Mouse (Mus musculus): ENCODE results near the gene Ccdc125. TPM values are rescaled to one million over a fixed set of nuclear protein-coding genes. Genes with fewer than 3 reads are reported as not detected.

Gene Ccdc125
- polyA plus RNA-seq, 1 experiment from 2014 or later, result 4.6 TPM

- no peaks in the 10 kb centered on the region for H3K4me1 ChIP-seq
- no peak for DNase-seq (ENCODE audit: low spot score)
- no peaks in the 10 kb centered on the region for H3K27me3 ChIP-seq (replicated peaks; ENCODE audit: low read depth, poor library complexity, severe bottlenecking)
- H3K36me3 ChIP-seq (replicated peaks), result no peaks in the 10 kb centered on the region
- H3K4me3 ChIP-seq, result no peak overlapping the region
- H3K27ac ChIP-seq (replicated peaks), result no peak overlapping the region
- WGBS, result 86% methylated on average over 15 of the region's 15 CpGs
- H3K9me3 ChIP-seq, result no peaks in the 10 kb centered on the region
Measured at GRCm38 (mm10) chr13:100675936-100676635, 6.6 kb downstream of the Ccdc125 start.

- 88% methylated on average over 8 of the region's 8 CpGs for WGBS
- no peak for DNase-seq (ENCODE audit: low spot score)
- no peaks in the 10 kb centered on the region for H3K4me1 ChIP-seq
- no peaks in the 10 kb centered on the region for H3K27me3 ChIP-seq (replicated peaks; ENCODE audit: low read depth, poor library complexity, severe bottlenecking)
- H3K36me3 ChIP-seq (replicated peaks), result no peaks in the 10 kb centered on the region
- H3K27ac ChIP-seq (replicated peaks), result no peak overlapping the region
- no peaks in the 10 kb centered on the region for H3K9me3 ChIP-seq
- no peak overlapping the region for H3K4me3 ChIP-seq
Measured at GRCm38 (mm10) chr13:100681615-100682014, 12.1 kb downstream of the Ccdc125 start.

- Histone ChIP-seq H3K4me1 (no peaks in the 10 kb centered on the region), H3K27ac (replicated peaks) (no peak overlapping the region), H3K4me3 (no peak overlapping the region), H3K36me3 (replicated peaks) (no peaks in the 10 kb centered on the region), H3K9me3 (no peaks in the 10 kb centered on the region), H3K27me3 (replicated peaks; ENCODE audit: low read depth, poor library complexity, severe bottlenecking) (no peaks in the 10 kb centered on the region)
- DNase-seq (ENCODE audit: low spot score), result no peak
- 86% methylated on average over 2 of the region's 2 CpGs for WGBS
Measured at GRCm38 (mm10) chr13:100682837-100683236, 13.3 kb downstream of the Ccdc125 start.

GRCm38 (mm10) chr13:100684355-100684754 lies 14.8 kb downstream of the Ccdc125 start:
- no peak overlapping the region for H3K4me3 ChIP-seq

GRCm38 (mm10) chr13:100687513-100687912 lies 18.0 kb downstream of the Ccdc125 start:
- no peak for DNase-seq (ENCODE audit: low spot score)
- H3K27ac ChIP-seq (replicated peaks), result no peak overlapping the region
- H3K27me3 ChIP-seq (replicated peaks; ENCODE audit: low read depth, poor library complexity, severe bottlenecking), result no peaks in the 10 kb centered on the region
- H3K4me1 ChIP-seq, result no peaks in the 10 kb centered on the region
- WGBS, result 73% methylated on average over 7 of the region's 7 CpGs
- H3K4me3 ChIP-seq, result no peak overlapping the region
- H3K36me3 ChIP-seq (replicated peaks), result 0 out of 2 replicates have a peak, but pooled peaks cover 3% of the 10 kb centered on the region
- no peaks in the 10 kb centered on the region for H3K9me3 ChIP-seq

More at GRCm38 (mm10) chr13:100684355-100684754, 14.8 kb downstream of the Ccdc125 start:
- Histone ChIP-seq H3K4me1 (no peaks in the 10 kb centered on the region), H3K27me3 (replicated peaks; ENCODE audit: low read depth, poor library complexity, severe bottlenecking) (no peaks in the 10 kb centered on the region), H3K9me3 (no peaks in the 10 kb centered on the region), H3K27ac (replicated peaks) (no peak overlapping the region), H3K36me3 (replicated peaks) (no peaks in the 10 kb centered on the region)
- WGBS, result 72% methylated on average over 2 of the region's 2 CpGs
- DNase-seq (ENCODE audit: low spot score), result no peak

- Histone ChIP-seq H3K4me1 (no peaks in the 10 kb centered on the region), H3K27me3 (replicated peaks; ENCODE audit: low read depth, poor library complexity, severe bottlenecking) (no peaks in the 10 kb centered on the region), H3K9me3 (no peaks in the 10 kb centered on the region), H3K4me3 (no peak overlapping the region), H3K36me3 (replicated peaks) (peaks cover 82% of the 10 kb centered on the region), H3K27ac (replicated peaks) (no peak overlapping the region)
- DNase-seq (ENCODE audit: low spot score), result no peak
- WGBS, result 92% methylated on average over 3 of the region's 3 CpGs
Measured at GRCm38 (mm10) chr13:100697541-100697940, 28.0 kb downstream of the Ccdc125 start.

- 96% methylated on average over 10 of the region's 10 CpGs for WGBS
- Histone ChIP-seq H3K4me3 (no peak overlapping the region), H3K27me3 (replicated peaks; ENCODE audit: low read depth, poor library complexity, severe bottlenecking) (no peaks in the 10 kb centered on the region), H3K36me3 (replicated peaks) (peaks cover 95% of the 10 kb centered on the region), H3K4me1 (no peaks in the 10 kb centered on the region), H3K27ac (replicated peaks) (no peak overlapping the region), H3K9me3 (no peaks in the 10 kb centered on the region)
- DNase-seq (ENCODE audit: low spot score), result no peak
Measured at GRCm38 (mm10) chr13:100698866-100699265, 29.3 kb downstream of the Ccdc125 start.

GRCm38 (mm10) chr13:100703468-100703867 lies 34.0 kb downstream of the Ccdc125 start:
- no peak overlapping the region for H3K27ac ChIP-seq (replicated peaks)
- H3K9me3 ChIP-seq, result no peaks in the 10 kb centered on the region
- H3K4me3 ChIP-seq, result no peak overlapping the region
- WGBS, result 95% methylated on average over 2 of the region's 2 CpGs
- H3K4me1 ChIP-seq, result no peaks in the 10 kb centered on the region
- peaks cover 99% of the 10 kb centered on the region for H3K36me3 ChIP-seq (replicated peaks)
- no peak for DNase-seq (ENCODE audit: low spot score)
- no peaks in the 10 kb centered on the region for H3K27me3 ChIP-seq (replicated peaks; ENCODE audit: low read depth, poor library complexity, severe bottlenecking)

GRCm38 (mm10) chr13:100706206-100706605 lies 36.7 kb downstream of the Ccdc125 start:
- Histone ChIP-seq H3K9me3 (no peaks in the 10 kb centered on the region), H3K4me1 (no peaks in the 10 kb centered on the region), H3K36me3 (replicated peaks) (peaks cover 99% of the 10 kb centered on the region), H3K27ac (replicated peaks) (no peak overlapping the region), H3K4me3 (no peak overlapping the region), H3K27me3 (replicated peaks; ENCODE audit: low read depth, poor library complexity, severe bottlenecking) (no peaks in the 10 kb centered on the region)
- no peak for DNase-seq (ENCODE audit: low spot score)
- WGBS, result 97% methylated on average over 7 of the region's 7 CpGs

GRCm38 (mm10) chr13:100715467-100715866 lies 46.0 kb downstream of the Ccdc125 start:
- Histone ChIP-seq H3K27me3 (replicated peaks; ENCODE audit: low read depth, poor library complexity, severe bottlenecking) (no peaks in the 10 kb centered on the region), H3K4me1 (no peaks in the 10 kb centered on the region), H3K4me3 (no peak overlapping the region), H3K27ac (replicated peaks) (no peak overlapping the region), H3K9me3 (no peaks in the 10 kb centered on the region), H3K36me3 (replicated peaks) (peaks cover 99% of the 10 kb centered on the region)
- DNase-seq (ENCODE audit: low spot score), result no peak
- WGBS, result 92% methylated on average over 6 of the region's 6 CpGs

- H3K4me1 ChIP-seq, result no peaks in the 10 kb centered on the region
- DNase-seq (ENCODE audit: low spot score), result no peak
- H3K27ac ChIP-seq (replicated peaks), result no peak overlapping the region
- peaks cover 99% of the 10 kb centered on the region for H3K36me3 ChIP-seq (replicated peaks)
- no peak overlapping the region for H3K4me3 ChIP-seq
- no peaks in the 10 kb centered on the region for H3K27me3 ChIP-seq (replicated peaks; ENCODE audit: low read depth, poor library complexity, severe bottlenecking)
- 86% methylated on average over 5 of the region's 5 CpGs for WGBS
- no peaks in the 10 kb centered on the region for H3K9me3 ChIP-seq
Measured at GRCm38 (mm10) chr13:100721656-100722055, 52.1 kb downstream of the Ccdc125 start.

- Histone ChIP-seq H3K4me1 (peaks cover 5% of the 10 kb centered on the region), H3K27ac (replicated peaks) (no peak overlapping the region), H3K9me3 (no peaks in the 10 kb centered on the region), H3K36me3 (replicated peaks) (peaks cover 100% of the 10 kb centered on the region), H3K27me3 (replicated peaks; ENCODE audit: low read depth, poor library complexity, severe bottlenecking) (no peaks in the 10 kb centered on the region), H3K4me3 (no peak overlapping the region)
- no peak for DNase-seq (ENCODE audit: low spot score)
- WGBS, result 89% methylated on average over 7 of the region's 7 CpGs
Measured at GRCm38 (mm10) chr13:100724051-100724754, 54.7 kb downstream of the Ccdc125 start.

- Histone ChIP-seq H3K9me3 (no peaks in the 10 kb centered on the region), H3K4me3 (no peak overlapping the region), H3K36me3 (replicated peaks) (peaks cover 91% of the 10 kb centered on the region), H3K27ac (replicated peaks) (no peak overlapping the region), H3K27me3 (replicated peaks; ENCODE audit: low read depth, poor library complexity, severe bottlenecking) (no peaks in the 10 kb centered on the region), H3K4me1 (peaks cover 13% of the 10 kb centered on the region)
- DNase-seq (ENCODE audit: low spot score), result no peak
- WGBS, result 90% methylated on average over 10 of the region's 10 CpGs
Measured at GRCm38 (mm10) chr13:100725194-100725593, 55.7 kb downstream of the Ccdc125 start.

Measured in embryonic facial prominence, embryonic 10.5 days (tissue).